Mouse (Mus musculus) E14TG2a.4 (cell line): ENCODE results near the gene Slc5a12.
A peak's percentile ranks its signal among the peaks of the same experiment; 100 is the strongest.

Experiments used
- H3K27me3 ChIP-seq: 2 replicates; pipeline ENCODE4 v1.6.1; 2014; ENCODE audit warnings: low read length, control low read depth; ENCODE audit not compliant: insufficient read depth
- H3K36me3 ChIP-seq: 2 replicates; pipeline ENCODE4 v1.6.1; 2014; ENCODE audit warnings: low read length, control low read depth; ENCODE audit not compliant: insufficient read depth
- H3K4me1 ChIP-seq: replicated peaks from 2 replicates; pipeline ENCODE4 v1.6.1; 2014; ENCODE audit warnings: low read depth, low read length, control low read depth
- H3K4me3 ChIP-seq: replicated peaks from 2 replicates; pipeline ENCODE4 v1.5.1; 2014; ENCODE audit warnings: mild to moderate bottlenecking, low read length
- H3K9me3 ChIP-seq: 2 replicates; pipeline ENCODE4 v1.6.1; 2014; ENCODE audit warnings: low read length, control low read depth
- CTCF ChIP-seq: conservative IDR thresholded peaks from 2 replicates; pipeline ENCODE4 v1.5.1; 2014; ENCODE audit warnings: low read length
- NANOG ChIP-seq: IDR thresholded peaks from 2 replicates; pipeline ENCODE4 v1.6.1; 2014; ENCODE audit warnings: borderline replicate concordance, low read length, mixed read lengths
- POU5F1 ChIP-seq: IDR thresholded peaks from 2 replicates; pipeline ENCODE4 v1.6.1; 2014; ENCODE audit warnings: low read length, borderline replicate concordance

The Slc5a12 gene

DNA sequence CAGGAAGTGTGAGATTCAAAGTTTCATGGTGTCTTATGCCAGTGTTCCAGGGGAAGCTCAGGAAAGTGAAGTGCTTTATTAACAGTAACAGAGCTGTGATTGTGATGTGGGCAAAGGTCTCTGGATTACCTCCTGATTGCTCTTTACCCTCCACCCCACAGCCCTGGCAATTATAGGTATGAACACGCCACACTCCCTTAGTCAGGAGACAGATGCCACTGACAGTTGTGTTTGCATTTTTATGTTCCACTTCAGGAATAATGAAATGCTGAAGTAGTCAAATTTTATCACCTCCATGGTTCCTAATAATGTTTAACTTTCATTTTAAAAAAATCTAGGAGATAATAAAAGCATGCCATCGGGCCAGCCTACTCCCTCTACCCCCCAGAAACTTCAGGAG lies at the start of gene Slc5a12:
Gene Slc5a12, plus strand, starts transcription at position 367 of the 400 bp plus-strand sequence.
- Histone ChIP-seq H3K36me3 (no peaks in the 10 kb centered on the region), H3K9me3 (no peaks in the 10 kb centered on the region), H3K27me3 (no peaks in the 10 kb centered on the region), H3K4me1 (no peaks in the 10 kb centered on the region), H3K4me3 (no peak within 1 kb of the TSS)
- TF ChIP-seq POU5F1 = no peak
- no peak for TF ChIP-seq CTCF
- no peak for TF ChIP-seq NANOG

DNA sequence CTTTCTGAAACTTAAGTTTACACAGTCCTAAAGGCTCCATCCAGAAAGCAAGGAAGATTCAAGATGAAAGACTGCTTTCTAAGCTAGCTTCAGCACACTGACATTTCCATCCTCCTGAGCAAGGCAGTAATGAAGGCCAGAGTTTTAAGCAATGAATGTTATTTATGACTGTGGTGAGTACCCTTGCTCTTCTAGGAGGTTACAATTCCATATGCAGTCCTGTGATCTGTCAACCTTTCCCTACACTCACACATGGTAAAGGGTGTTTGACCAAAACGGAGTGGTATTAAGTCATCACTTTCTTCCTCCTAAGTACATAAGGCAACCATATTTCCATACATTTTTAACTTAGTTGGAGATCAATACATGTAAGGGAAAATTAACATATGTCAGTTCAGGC lies 41.0 kb upstream of the Slc5a12 start:
- Histone ChIP-seq H3K4me3 (no peak overlapping the region), H3K4me1 (no peaks in the 10 kb centered on the region), H3K9me3 (peaks cover 32% of the 10 kb centered on the region), H3K27me3 (no peaks in the 10 kb centered on the region), H3K36me3 (no peaks in the 10 kb centered on the region)
- TF ChIP-seq CTCF = no peak
- TF ChIP-seq POU5F1 = no peak

DNA sequence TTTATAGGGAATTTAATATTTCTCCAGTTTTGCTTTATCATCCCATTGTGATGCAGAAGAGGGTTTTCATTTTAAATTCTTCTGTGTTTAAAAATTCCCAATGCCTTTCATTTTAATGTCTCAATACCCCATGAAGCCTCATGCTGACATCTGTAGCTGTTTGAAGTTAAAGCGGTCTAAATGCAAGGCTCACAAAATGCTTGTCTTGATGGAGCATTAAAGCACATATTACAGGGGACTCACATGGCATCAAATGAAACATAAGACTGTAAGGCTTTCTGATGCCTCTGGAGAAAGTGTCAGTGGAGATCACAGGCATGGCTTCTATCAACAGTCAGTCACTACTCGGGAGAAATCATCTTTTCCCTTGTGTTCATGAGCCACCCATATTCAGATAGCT lies 34.5 kb upstream of the Slc5a12 start:
- Histone ChIP-seq H3K9me3 (no peaks in the 10 kb centered on the region), H3K4me3 (no peak overlapping the region), H3K27me3 (no peaks in the 10 kb centered on the region), H3K36me3 (no peaks in the 10 kb centered on the region), H3K4me1 (no peaks in the 10 kb centered on the region)
- no peak for TF ChIP-seq NANOG
- no peak for TF ChIP-seq POU5F1
- TF ChIP-seq CTCF = no peak

GRCm38 (mm10) chr2:110564673-110565627 lies 32.1 kb upstream of the Slc5a12 start:
- no peaks in the 10 kb centered on the region for H3K4me1 ChIP-seq
- H3K27me3 ChIP-seq = no peaks in the 10 kb centered on the region
- no peaks in the 10 kb centered on the region for H3K9me3 ChIP-seq
- TF ChIP-seq POU5F1 (no peak), CTCF (peak; percentile 67)
- H3K4me3 ChIP-seq = no peak overlapping the region
- no peaks in the 10 kb centered on the region for H3K36me3 ChIP-seq

- TF ChIP-seq POU5F1 = no peak
- no peak for TF ChIP-seq NANOG
- no peak for TF ChIP-seq CTCF
- Histone ChIP-seq H3K4me1 (no peaks in the 10 kb centered on the region), H3K36me3 (no peaks in the 10 kb centered on the region), H3K27me3 (no peaks in the 10 kb centered on the region), H3K4me3 (no peak overlapping the region), H3K9me3 (peaks cover 13% of the 10 kb centered on the region)
Measured at GRCm38 (mm10) chr2:110586692-110587091, 10.4 kb upstream of the Slc5a12 start.

DNA sequence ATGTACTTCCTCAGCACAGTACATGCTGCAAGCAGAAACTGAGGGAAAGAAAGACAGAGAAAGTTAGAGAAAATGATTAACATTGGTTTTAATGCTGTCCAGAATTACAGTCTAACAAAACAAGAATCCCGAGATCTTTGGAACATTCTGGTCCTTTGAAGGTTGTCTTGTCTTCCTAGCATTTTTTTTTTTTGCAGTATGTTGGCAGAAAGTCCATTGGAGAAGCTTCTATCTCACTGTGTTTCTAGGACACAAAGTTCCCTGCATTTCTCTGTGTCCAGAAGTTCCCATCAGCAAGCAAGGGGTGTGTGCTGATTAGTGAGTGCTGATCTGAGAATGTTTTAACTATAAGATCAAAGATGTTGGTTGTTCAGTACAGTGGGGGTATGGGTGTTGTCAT lies 7.1 kb upstream of the Slc5a12 start:
- Histone ChIP-seq H3K36me3 (no peaks in the 10 kb centered on the region), H3K4me1 (no peaks in the 10 kb centered on the region), H3K4me3 (no peak overlapping the region), H3K9me3 (peaks cover 6% of the 10 kb centered on the region), H3K27me3 (no peaks in the 10 kb centered on the region)
- TF ChIP-seq NANOG (no peak), CTCF (no peak)

- no peaks in the 10 kb centered on the region for H3K9me3 ChIP-seq
- no peaks in the 10 kb centered on the region for H3K36me3 ChIP-seq
- TF ChIP-seq POU5F1 (no peak), NANOG (no peak), CTCF (no peak)
- H3K27me3 ChIP-seq = no peaks in the 10 kb centered on the region
- H3K4me3 ChIP-seq = no peak overlapping the region
- no peaks in the 10 kb centered on the region for H3K4me1 ChIP-seq
Measured at GRCm38 (mm10) chr2:110592276-110592675, 4.8 kb upstream of the Slc5a12 start.

DNA sequence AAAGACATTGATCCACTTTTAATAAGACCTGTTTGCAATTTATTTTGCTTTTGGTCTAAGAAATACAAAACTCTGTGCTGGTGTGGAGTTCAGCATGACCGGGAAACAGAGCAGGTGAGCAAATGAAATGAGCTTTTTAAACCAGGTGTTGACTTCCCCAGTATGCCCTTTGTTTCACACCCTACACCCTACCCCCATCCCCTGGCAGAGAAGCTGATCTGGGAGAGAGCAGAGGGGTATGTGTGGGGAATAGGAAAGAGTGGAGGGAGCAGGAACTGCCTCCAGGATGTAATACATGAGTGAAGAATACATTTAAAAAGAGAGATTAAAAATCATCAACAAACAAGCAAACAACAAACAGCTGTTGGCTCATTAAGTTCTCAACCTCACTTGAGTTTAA lies 47.3 kb downstream of the Slc5a12 start:
- Histone ChIP-seq H3K4me1 (no peaks in the 10 kb centered on the region), H3K9me3 (no peaks in the 10 kb centered on the region), H3K27me3 (no peaks in the 10 kb centered on the region), H3K36me3 (no peaks in the 10 kb centered on the region), H3K4me3 (no peak overlapping the region)
- TF ChIP-seq NANOG (no peak), POU5F1 (no peak), CTCF (no peak)

GRCm38 (mm10) chr2:110644846-110645245 lies 47.7 kb downstream of the Slc5a12 start:
- Histone ChIP-seq H3K4me3 (no peak overlapping the region), H3K4me1 (no peaks in the 10 kb centered on the region), H3K36me3 (no peaks in the 10 kb centered on the region), H3K9me3 (no peaks in the 10 kb centered on the region), H3K27me3 (no peaks in the 10 kb centered on the region)
- TF ChIP-seq CTCF (no peak), POU5F1 (no peak), NANOG (no peak)
